Mouse (Mus musculus) embryonic facial prominence, embryonic 12.5 days (tissue): ENCODE results near the gene Mxd4. TPM values are rescaled to one million over a fixed set of nuclear protein-coding genes. Genes with fewer than 3 reads are reported as not detected.

Experiments used
- ATAC-seq: fragments of 200-750 bp; cut with Nextera tagmentation; 2 replicates; pipeline ENCODE4 v1.8.0; 2017; ENCODE audit not compliant: insufficient number of reproducible peaks, insufficient read depth, low FRiP score, low TSS enrichment
- H3K27ac ChIP-seq: fragments of 300-500 bp; sonication (generic); 2 replicates; pipeline ENCODE4 v1.5.1; 2016; ENCODE audit warnings: mild to moderate bottlenecking
- H3K27me3 ChIP-seq: fragments of 300-500 bp; sonication (generic); 2 replicates; pipeline ENCODE4 v1.6.1; 2016; ENCODE audit warnings: mild to moderate bottlenecking, moderate library complexity
- H3K36me3 ChIP-seq: fragments of 300-500 bp; sonication (generic); 2 replicates; pipeline ENCODE4 v1.6.1; 2016; ENCODE audit warnings: mild to moderate bottlenecking
- H3K4me1 ChIP-seq: fragments of 300-500 bp; sonication (generic); 2 replicates; pipeline ENCODE4 v1.6.1; 2016
- H3K4me2 ChIP-seq: fragments of 300-500 bp; sonication (generic); replicated peaks from 2 replicates; pipeline ENCODE4 v1.6.1; 2016; ENCODE audit warnings: mild to moderate bottlenecking, moderate library complexity
- H3K4me3 ChIP-seq: fragments of 300-500 bp; sonication (generic); 2 replicates; pipeline ENCODE4 v1.5.1; 2016; ENCODE audit warnings: mild to moderate bottlenecking
- H3K9ac ChIP-seq: fragments of 300-500 bp; sonication (generic); 2 replicates; pipeline ENCODE4 v1.6.1; 2016; ENCODE audit warnings: mild to moderate bottlenecking, moderate library complexity
- H3K9me3 ChIP-seq: fragments of 300-500 bp; sonication (generic); 2 replicates; pipeline ENCODE4 v1.6.1; 2016; ENCODE audit warnings: mild to moderate bottlenecking, moderate library complexity
- WGBS: fragments of 180-500 bp; shearing (Covaris S2); methylation state at CpG from one replicate; pipeline ENCODE4 v1.1.7; 2016; 5-methylcytosine and 5-hydroxymethylcytosine counted together
- polyA plus RNA-seq: library from polyadenylated mRNA; unstranded; fragments of >200 nt; fragmentation: Nextera tagmentation; extraction: Ambion mirVana; gene quantifications from 2 replicates; pipeline ENCODE4 v1.2.1, GENCODE M21; 2016

The Mxd4 gene
- polyA plus RNA-seq, result 39.8 and 41.8 TPM in 2 replicates

GRCm38 (mm10) chr5:34187601-34188316 is at the start of gene Mxd4:
Gene Mxd4, minus strand, starts transcription at chr5:34187720.
- under 1% methylated on average over 60 of the region's 60 CpGs for WGBS
- peak within 1 kb of the TSS; percentile 81 for H3K9ac ChIP-seq
- no peaks in the 10 kb centered on the region for H3K27me3 ChIP-seq
- H3K36me3 ChIP-seq, result peaks cover 8% of the 10 kb centered on the region
- peak within 1 kb of the TSS; percentile 85 for H3K4me2 ChIP-seq
- no peaks in the 10 kb centered on the region for H3K9me3 ChIP-seq
- peak; percentile 99 for ATAC-seq
- peak within 1 kb of the TSS; percentile 90 for H3K27ac ChIP-seq
- peak within 1 kb of the TSS; percentile 95 for H3K4me3 ChIP-seq
- peaks cover 43% of the 10 kb centered on the region for H3K4me1 ChIP-seq

GRCm38 (mm10) chr5:34235898-34236420 is 48.4 kb upstream of the Mxd4 start:
- no peak for ATAC-seq
- Histone ChIP-seq H3K4me2 (no peak overlapping the region), H3K36me3 (no peaks in the 10 kb centered on the region), H3K4me1 (no peaks in the 10 kb centered on the region), H3K9me3 (no peaks in the 10 kb centered on the region), H3K27me3 (no peaks in the 10 kb centered on the region), H3K9ac (no peak overlapping the region), H3K27ac (no peak overlapping the region), H3K4me3 (no peak overlapping the region)
- 52% methylated on average over 10 of the region's 10 CpGs for WGBS

GRCm38 (mm10) chr5:34235056-34235455 is 47.5 kb upstream of the Mxd4 start:
- no peaks in the 10 kb centered on the region for H3K36me3 ChIP-seq
- H3K4me1 ChIP-seq, result no peaks in the 10 kb centered on the region
- no peaks in the 10 kb centered on the region for H3K27me3 ChIP-seq
- H3K9ac ChIP-seq, result no peak overlapping the region
- H3K4me2 ChIP-seq, result no peak overlapping the region
- no peak overlapping the region for H3K27ac ChIP-seq
- no peak overlapping the region for H3K4me3 ChIP-seq
- no peaks in the 10 kb centered on the region for H3K9me3 ChIP-seq
- ATAC-seq, result no peak
- 61% methylated on average over 4 of the region's 4 CpGs for WGBS

GRCm38 (mm10) chr5:34233221-34233515 is 45.6 kb upstream of the Mxd4 start:
- no peak overlapping the region for H3K4me2 ChIP-seq
- no peak overlapping the region for H3K27ac ChIP-seq
- no peak for ATAC-seq
- no peaks in the 10 kb centered on the region for H3K9me3 ChIP-seq
- H3K36me3 ChIP-seq, result no peaks in the 10 kb centered on the region
- H3K27me3 ChIP-seq, result no peaks in the 10 kb centered on the region
- H3K4me1 ChIP-seq, result no peaks in the 10 kb centered on the region
- 89% methylated on average over 6 of the region's 6 CpGs for WGBS
- no peak overlapping the region for H3K4me3 ChIP-seq
- no peak overlapping the region for H3K9ac ChIP-seq

GRCm38 (mm10) chr5:34232481-34233220 is 45.1 kb upstream of the Mxd4 start:
- Histone ChIP-seq H3K36me3 (no peaks in the 10 kb centered on the region), H3K9me3 (no peaks in the 10 kb centered on the region), H3K27me3 (no peaks in the 10 kb centered on the region), H3K9ac (no peak overlapping the region), H3K27ac (no peak overlapping the region), H3K4me1 (no peaks in the 10 kb centered on the region), H3K4me3 (no peak overlapping the region), H3K4me2 (no peak overlapping the region)
- WGBS, result 72% methylated on average over 8 of the region's 8 CpGs
- ATAC-seq, result no peak

- Histone ChIP-seq H3K36me3 (no peaks in the 10 kb centered on the region), H3K9me3 (no peaks in the 10 kb centered on the region), H3K9ac (no peak overlapping the region), H3K4me3 (no peak overlapping the region), H3K27ac (no peak overlapping the region), H3K4me1 (no peaks in the 10 kb centered on the region), H3K4me2 (no peak overlapping the region), H3K27me3 (no peaks in the 10 kb centered on the region)
- ATAC-seq, result no peak
- 84% methylated on average over 6 of the region's 6 CpGs for WGBS
Observed at GRCm38 (mm10) chr5:34231901-34232300, 44.4 kb upstream of the Mxd4 start.

GRCm38 (mm10) chr5:34230599-34231485 is 43.3 kb upstream of the Mxd4 start:
- 81% methylated on average over 9 of the region's 9 CpGs for WGBS
- Histone ChIP-seq H3K4me1 (no peaks in the 10 kb centered on the region), H3K9ac (no peak overlapping the region), H3K36me3 (no peaks in the 10 kb centered on the region), H3K9me3 (no peaks in the 10 kb centered on the region), H3K4me2 (no peak overlapping the region), H3K4me3 (no peak overlapping the region), H3K27me3 (no peaks in the 10 kb centered on the region), H3K27ac (no peak overlapping the region)
- ATAC-seq, result no peak

GRCm38 (mm10) chr5:34229503-34229902 is 42.0 kb upstream of the Mxd4 start:
- H3K27ac ChIP-seq, result no peak overlapping the region
- ATAC-seq, result no peak

GRCm38 (mm10) chr5:34225516-34225915 is 38.0 kb upstream of the Mxd4 start:
- ATAC-seq, result no peak
- Histone ChIP-seq H3K9ac (no peak overlapping the region), H3K4me3 (no peak overlapping the region), H3K27me3 (no peaks in the 10 kb centered on the region), H3K9me3 (no peaks in the 10 kb centered on the region), H3K4me1 (no peaks in the 10 kb centered on the region), H3K27ac (no peak overlapping the region), H3K36me3 (no peaks in the 10 kb centered on the region), H3K4me2 (no peak overlapping the region)
- 85% methylated on average over 2 of the region's 2 CpGs for WGBS

More at GRCm38 (mm10) chr5:34229503-34229902, 42.0 kb upstream of the Mxd4 start:
- no peaks in the 10 kb centered on the region for H3K36me3 ChIP-seq
- H3K4me1 ChIP-seq, result no peaks in the 10 kb centered on the region
- no peaks in the 10 kb centered on the region for H3K27me3 ChIP-seq
- H3K9ac ChIP-seq, result no peak overlapping the region
- no peak overlapping the region for H3K4me2 ChIP-seq
- H3K9me3 ChIP-seq, result no peaks in the 10 kb centered on the region
- WGBS, result 88% methylated on average over 5 of the region's 5 CpGs
- H3K4me3 ChIP-seq, result no peak overlapping the region

- Histone ChIP-seq H3K9ac (no peak overlapping the region), H3K4me1 (no peaks in the 10 kb centered on the region), H3K36me3 (no peaks in the 10 kb centered on the region), H3K4me3 (no peak overlapping the region), H3K4me2 (no peak overlapping the region), H3K9me3 (no peaks in the 10 kb centered on the region), H3K27me3 (no peaks in the 10 kb centered on the region), H3K27ac (no peak overlapping the region)
- 79% methylated on average over 5 of the region's 5 CpGs for WGBS
- ATAC-seq, result no peak
Observed at GRCm38 (mm10) chr5:34224515-34224914, 37.0 kb upstream of the Mxd4 start.

- Histone ChIP-seq H3K4me1 (no peaks in the 10 kb centered on the region), H3K27me3 (no peaks in the 10 kb centered on the region), H3K9ac (no peak overlapping the region), H3K9me3 (no peaks in the 10 kb centered on the region), H3K36me3 (no peaks in the 10 kb centered on the region), H3K27ac (no peak overlapping the region), H3K4me3 (no peak overlapping the region), H3K4me2 (no peak overlapping the region)
- no peak for ATAC-seq
- 79% methylated on average over 4 of the region's 4 CpGs for WGBS
Observed at GRCm38 (mm10) chr5:34220001-34220400, 32.5 kb upstream of the Mxd4 start.
